Mouse (Mus musculus) kidney, adult 11 months (tissue): ENCODE data around the gene Tns3.

ENCODE experiments used
- DNase-seq: peaks from one replicate; pipeline ENCODE4 v3.0.0; 2022

Tns3 gene

DNA sequence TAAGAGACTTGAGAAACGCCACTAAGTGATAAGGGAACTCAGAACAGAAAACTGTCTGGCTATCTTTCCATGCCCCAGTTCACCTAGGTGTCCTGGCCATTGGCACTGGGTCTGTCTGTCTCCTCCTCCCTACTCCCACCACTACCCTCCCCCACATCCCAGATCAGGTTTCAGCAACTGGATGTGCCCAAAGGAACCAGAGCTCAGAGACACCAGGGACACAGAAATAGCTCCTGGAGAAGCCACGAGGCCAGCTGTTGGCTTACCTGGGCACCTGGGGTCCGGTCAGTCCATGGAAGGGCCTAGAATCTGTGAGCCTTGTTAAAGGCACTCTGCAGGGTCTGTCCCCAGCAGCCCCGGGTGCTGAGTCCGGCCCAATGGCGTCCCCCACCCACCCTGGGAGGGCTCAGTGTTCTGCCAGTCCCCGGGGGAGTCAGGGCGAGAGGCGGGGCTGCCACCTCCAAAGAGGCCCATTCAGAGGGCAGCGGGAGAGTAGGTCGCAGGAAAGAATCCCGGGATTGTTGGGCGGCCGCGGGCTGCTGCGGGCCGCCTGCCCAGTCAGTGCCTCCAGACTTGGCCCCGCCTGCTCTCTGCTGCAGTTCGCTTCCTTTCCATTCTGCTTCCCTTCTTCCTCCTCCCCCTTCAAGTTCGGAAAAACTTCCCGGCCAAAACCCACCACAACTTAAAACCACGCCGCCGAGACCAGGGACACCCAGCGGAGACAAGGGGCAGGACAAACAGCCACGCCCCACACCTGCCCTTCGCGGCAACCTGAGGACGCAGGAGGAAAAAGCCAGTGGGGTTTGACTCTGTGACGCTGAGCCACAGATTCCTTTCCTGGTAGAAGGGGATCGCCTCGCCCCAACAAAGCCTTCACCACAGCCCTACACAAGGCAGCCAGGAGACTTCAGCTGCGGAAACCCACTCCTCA is 195.9 kb downstream of the Tns3 start:
- peak; percentile 72 for DNase-seq

DNA sequence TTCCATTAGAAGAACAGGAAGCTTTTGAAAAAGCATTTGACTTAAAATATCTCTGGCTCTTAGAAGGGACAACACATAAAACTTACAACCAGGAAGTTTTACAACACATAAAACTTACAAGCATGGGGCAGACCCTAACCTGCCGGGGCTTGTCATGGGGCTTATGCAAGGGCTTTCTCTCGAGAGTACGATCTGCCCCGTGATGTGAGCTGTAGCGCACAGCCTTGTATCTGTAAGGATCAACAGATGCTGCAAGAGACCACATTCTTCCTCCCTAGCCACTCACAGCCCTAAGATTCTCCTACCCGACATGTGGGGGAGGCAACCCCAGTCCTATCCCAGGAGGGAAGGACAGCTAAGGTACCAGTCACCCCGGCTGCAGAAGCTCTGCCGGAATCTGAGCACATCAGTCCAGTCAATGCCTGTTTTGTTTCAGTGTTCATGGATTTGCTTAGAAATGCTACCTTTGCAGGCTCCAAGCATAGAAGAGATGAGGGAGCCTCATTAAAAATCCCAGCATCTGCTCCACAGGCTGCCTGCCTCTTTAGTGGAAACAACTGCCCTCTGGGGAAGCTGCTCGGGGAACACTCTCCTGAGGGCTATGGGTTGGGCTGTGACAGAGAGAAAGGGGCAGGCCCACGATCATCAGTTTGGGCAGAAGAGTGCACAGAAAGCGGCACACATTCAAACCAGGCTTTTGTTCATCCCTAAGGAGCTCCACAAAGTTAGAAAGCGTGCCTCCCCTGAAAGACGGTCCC is 196.8 kb downstream of the Tns3 start:
- no peak for DNase-seq

DNA sequence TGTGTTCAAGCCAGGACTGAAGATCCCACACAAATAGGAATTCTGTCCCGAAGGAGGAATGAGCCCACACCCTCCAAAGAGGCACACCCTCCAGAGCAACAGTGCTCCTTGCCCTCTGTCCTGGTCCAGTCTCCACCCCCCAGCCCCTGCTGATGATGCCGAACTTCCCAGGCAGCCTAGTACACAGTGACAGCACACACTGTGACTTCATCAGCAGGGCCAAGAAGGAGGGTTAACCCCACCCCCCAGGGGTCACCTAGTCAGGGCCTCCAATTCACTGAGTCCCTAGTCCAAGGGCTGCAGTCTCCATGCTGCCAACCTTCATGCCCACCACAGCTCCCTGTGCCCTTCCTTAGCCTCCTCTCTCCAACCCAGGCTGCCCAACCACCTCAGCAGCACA is 200.5 kb downstream of the Tns3 start:
- no peak for DNase-seq

DNA sequence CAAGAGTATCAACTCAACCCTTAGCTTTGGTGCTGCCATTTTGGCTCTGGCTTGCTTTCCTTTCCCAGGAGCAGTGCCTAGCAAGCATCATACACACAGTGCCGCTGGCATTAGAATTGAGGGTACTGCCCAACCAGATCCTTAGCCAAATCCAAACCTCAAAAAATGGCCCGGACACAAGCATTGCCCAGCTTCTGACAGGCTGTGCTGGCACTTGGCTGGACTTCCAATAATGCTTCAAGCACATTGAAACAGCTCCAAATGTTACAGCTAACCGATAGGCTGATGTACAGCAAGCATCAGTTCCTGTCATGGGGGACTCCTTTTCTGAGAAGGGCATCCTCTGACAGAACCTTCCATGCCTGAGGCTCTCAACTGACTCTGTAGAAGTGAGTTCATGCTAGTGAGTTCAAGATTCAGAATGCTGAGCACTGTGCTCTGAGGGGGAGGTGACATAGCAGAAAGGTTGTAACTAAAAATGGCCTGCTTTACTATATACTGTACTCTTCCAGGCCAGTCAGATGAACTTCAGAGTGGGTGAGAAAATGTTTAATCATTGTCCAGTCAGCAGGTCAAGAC is 201.4 kb downstream of the Tns3 start:
- DNase-seq, result no peak

DNA sequence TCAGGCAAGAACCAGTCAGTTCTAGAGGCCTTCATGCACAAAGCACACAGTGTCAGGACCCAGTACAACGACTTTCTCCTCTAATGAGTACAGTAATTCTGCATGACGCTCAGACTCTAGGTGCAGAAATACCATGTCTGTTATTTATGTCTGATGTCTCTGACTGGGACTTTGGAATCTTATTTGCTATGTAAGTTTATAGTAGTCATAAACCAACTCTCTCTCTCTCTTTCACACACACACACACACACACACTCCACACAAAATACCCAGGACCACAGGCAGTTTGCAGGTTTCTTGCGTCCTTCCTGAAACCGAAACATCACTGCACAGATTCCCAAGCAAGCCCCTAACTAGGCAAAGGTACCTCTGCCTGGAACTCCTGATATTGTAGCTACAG is 203.5 kb downstream of the Tns3 start:
- DNase-seq, result no peak

DNA sequence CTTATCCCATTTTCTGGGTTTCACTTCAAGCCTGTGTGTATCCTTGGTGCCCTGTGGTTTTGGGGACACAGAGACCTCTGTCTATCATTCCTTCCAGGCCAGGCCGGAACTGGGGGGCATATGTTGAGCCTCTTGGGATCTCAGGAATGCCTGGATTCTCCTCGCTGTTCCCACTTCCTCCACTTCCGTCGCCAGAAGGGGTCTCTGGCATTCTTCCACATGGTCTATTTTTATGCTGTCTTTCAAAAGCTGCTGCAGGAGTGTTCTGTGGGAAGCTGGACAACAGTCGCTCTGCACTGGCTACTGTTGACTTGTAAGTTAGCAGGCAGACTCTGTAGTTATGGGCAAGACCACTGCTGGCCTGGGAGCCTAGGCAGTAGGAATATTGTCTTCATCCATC is 206.4 kb downstream of the Tns3 start:
- peak; percentile 41 for DNase-seq

DNA sequence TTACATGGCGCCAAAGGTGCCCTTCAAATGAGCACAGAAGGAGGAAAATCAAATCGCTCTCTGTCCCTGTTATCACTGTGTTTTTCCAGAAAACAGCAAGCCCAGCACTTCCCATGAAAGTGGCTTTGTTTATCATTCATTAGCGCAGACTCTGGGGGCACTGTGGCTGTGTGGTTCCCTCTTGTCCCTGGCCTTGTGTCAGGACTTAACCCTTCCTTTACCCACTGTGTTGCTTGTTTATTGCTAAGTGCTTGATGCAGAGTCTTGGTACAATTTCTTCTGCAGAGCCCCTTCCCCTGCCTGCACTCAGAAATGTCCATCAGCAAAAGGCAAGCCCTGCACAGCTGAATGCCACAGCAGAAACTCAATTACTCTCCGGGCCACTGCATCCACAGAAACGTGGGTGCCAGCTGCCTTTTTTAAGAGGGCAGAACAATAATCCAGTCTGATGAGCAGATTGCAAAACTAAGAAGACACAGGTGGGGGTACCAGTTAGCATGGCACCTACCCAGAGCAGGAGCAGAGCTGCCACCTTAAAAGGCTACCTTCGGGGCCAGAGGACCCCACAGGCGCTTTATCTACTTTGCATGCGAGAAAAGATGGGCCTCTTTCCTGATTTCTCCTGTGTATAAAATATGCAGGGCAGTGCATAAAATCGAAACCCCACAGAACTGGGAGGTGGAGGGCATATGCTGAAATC is 207.6 kb downstream of the Tns3 start:
- DNase-seq, result no peak

DNA sequence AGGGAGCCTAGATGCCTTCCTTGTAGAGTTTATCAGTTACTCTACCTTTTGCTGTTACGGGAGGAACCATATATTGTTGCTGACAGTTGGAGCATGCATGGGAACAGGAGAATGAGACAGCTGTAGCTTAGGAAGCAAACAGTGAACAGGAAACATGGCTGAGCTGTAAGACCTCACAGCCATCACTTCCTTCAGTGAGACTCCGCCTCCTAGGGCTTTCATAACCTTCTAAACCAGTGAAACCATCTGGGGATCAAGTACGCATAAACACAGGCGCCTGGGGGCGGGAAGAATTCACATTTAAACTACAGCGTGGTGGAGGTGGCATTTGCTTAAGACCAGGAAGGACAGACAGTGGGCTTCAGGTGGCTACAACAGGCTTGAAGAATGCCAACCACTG is 208.7 kb downstream of the Tns3 start:
- DNase-seq, result no peak

DNA sequence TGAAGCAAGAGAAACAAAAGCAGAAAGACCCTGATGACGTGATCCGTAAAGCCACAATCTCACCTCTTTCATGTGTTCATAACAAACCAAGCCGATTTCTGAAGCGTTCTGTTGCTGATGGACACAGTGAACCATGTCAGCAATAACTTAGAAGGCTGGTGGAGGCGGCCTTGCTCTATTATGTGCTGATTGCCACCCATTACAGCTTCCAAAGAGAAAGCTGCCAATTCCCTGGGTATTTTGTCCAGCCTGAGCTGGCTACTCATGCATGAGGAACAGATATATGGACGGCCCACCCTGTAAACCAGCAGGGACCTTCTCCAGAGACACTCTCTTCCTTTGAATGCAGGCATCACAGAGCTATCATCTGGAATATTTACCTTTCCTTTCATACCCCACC is 211.1 kb downstream of the Tns3 start:
- no peak for DNase-seq

DNA sequence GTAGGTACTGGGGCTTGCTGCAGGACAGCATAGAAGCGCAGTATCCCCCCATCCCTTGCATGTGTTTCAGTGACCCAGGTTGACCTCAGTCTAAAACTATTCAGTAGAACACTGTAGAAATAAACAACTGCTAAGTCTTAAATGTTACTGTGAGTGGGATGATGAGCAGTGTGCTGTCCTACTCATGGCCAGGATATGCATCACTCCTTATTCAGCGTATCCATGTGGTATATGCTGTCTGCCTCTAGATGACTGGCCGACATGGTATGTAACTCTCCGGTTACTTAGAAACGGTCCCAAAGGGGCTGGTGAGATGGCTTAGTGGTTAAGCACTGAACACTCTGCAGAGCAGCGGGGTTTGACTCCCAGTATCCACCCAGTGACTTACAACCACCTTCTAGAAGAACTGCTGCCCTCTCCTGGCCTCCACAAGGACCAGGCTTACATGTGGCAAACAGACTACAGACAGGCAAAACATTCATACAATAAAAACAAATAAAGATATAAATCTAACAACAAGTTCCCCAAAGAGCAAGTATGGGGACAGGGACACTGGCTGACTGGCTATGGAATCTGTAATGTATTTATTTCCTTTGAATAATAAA is 212.6 kb downstream of the Tns3 start:
- DNase-seq, result no peak

DNA sequence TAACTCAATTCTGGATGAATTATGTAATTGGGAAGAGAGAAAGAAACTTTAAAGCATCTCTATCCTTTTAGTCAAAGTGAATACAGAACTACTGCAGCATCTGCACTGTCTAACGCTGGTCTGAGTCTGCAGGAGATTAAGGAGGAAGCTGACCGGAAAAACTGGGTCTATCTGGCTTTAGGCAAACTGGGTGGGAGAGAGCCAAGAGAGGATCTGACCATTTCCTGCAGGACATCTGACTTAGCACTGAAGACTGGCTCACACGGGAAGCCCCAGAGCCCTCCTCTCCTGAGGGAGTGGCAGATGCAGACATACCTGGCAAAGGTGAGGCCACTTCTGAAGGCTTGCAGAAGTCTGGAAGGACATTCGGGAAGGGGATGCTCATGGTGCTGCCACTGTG is 213.8 kb downstream of the Tns3 start:
- DNase-seq, result no peak

DNA sequence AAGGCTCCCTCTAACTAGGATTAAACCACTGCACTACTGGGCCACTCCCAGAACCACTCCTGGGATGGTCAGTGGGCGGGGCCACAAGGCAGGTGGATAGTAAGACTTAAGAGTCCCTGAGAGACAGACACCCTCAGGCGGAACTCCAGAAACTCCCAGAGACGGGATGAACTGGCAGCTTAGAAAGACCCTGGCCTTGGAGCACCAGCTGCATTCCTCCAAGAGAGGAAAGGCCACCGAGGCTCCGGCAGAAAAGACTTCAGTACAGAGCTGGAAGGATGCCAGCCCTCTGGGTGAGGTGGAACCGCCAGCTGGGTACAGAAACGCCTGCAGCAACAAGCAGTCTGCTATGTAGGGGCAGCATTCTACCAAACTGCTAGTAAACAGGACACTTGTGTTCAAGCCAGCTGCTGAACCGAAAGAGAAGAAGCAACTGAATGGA is 218.4 kb downstream of the Tns3 start:
- DNase-seq, result peak; percentile 68

DNA sequence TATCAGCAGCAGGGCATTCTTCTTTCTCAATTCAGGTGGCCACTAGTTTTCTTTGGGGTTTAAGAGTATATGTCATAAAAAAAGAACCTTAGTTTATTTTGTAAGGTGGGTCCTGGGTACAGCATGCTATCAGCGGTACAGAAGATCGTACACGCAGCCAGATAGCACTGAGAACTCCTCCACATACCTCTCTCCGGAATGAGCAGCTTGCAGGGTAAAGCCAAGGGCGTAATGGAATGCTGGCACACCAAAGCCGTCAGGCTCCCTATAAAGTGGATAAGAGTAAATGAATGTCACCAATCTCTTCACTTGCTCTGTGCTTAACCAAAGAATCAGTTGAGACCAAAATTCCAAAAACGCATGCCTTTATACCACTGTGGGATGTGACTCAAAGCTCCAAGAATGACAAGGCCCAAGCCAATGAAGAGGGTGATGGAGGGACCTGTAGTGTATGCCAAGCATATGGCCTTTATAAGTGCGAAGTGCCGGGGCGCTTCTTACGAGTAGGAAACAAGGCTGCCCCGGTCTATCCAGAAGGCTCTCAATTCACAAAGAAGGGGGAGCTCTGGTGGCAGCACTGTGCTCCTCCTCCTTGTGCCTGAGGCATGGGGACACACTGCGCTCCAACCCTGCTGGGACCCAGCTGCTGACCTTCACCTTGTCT is 219.4 kb downstream of the Tns3 start:
- no peak for DNase-seq

DNA sequence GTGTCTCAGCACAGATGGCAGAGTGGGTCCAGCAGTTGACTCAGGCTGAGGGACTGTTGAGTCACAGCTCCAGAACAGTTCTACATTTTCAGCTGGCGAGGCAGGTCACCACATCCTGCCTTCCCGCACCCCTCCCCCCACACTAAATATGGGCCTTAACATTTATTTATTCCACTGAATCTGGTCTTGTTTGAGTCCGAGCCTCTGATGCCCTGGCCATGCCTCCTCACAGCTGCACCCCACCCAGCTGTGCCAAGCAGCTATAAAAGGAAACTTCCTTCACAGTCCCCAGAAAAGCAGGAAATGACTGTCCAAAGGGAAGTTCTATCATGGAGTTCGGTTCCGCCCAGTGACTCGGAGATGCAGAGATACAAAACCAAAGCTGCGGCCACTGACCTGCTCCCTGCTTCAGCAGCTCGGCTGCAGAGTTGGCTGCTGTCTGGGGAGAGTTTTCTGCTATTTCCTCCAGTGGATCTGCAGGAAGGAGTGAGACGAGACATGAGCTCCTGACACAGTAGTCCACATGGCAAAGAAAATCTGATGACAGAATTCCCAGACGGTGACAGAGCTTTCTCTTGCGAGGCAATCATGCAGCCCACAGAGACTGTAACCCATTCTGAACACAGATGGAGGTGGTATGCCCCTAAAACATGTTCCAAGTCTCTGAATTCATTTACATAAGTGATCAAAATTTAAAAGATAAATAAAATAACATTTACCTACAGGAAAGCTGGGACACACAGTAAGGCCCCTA is 220.6 kb downstream of the Tns3 start:
- DNase-seq, result peak; percentile 59

DNA sequence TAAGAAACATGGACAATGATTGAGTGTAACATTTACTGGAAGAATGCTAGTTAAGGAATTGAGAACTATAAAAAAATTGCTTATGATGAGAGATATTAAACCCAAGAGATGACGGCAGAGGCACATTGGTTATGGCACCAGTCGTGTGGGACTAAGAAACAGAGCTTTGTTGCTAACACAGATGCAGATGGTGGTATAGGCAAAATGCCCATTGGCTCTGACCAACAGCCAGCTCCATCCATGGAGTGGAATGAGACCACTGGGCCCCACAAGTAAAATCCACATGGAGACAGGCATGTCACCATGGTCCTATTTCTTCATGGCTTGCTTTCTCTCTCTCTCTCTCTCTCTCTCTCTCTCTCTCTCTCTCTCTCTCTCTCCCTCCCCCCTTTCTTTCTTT is 223.6 kb downstream of the Tns3 start:
- no peak for DNase-seq

DNA sequence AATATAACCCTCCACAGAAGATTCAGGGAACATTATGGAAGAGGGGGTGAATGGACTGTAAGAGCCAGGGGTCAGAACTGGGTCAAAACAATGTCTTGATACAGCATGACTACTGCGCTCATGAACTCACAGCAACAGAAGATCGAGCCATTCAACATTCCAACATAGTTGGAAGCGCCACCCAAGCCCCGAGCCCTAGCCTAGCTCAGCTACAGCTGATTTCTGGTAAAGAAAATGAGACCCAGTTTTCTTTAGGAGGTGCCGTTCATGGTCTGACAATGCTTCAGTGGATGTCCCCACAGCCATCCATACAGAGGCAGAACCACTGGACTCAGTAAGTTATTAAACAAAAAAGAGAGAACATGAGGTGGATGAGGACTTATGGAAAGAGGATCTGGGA is 224.1 kb downstream of the Tns3 start:
- no peak for DNase-seq

DNA sequence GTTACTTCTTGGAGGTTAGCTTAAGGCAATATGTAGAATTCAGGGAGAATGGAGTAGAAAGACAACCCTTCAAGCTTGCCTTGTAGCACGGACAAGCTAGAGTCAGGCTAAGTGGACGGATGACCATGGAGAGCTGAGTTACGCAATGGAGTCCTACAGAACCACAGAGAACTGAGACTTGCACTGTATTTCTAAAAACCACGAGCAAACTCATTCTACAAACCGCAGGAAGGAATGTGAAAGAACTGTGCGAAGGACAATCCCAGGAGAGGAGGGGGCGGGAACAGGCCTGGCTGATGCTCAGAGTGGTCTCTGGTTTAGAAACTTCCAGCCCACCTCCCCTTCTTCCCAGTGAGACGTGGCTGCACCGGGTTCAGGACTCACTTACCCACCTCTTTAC is 225.3 kb downstream of the Tns3 start:
- DNase-seq, result no peak

DNA sequence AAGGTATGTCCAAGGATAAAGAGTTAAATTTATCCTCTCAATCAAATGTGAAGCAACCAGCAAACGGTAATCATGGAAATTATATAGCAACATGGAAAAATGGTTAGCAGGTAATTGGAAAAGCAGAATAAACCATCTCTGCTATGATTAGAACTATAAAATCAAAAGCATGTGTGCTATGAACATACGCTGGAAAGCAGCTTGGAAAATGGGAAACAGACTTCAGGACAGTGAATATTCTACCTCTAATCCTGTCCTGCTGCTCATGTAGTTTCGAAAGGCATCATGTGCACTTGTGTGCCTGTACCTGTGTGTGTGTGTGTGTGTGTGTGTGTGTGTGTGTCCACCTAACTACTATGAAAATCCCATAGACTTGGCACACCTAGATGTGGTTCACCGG is 226.1 kb downstream of the Tns3 start:
- no peak for DNase-seq

DNA sequence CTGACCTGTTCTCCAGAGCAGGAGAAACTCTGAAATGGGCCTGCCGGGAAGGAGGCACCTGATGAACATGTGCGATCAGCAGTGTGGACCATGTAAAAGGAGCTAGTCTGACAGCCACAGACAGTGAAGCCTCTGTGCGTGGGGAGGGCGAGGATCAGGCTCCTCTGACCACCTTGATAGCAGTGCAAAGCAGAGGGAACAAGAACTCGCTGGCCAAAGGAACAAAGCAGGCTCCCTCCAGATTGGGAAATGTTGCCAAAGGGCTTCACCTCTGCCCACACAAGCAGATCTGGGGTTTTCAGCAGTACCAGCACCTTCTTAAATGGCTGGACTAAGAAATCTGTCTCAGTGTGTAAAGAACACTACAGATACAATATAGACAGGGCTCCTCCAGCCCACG is 229.2 kb downstream of the Tns3 start:
- no peak for DNase-seq

DNA sequence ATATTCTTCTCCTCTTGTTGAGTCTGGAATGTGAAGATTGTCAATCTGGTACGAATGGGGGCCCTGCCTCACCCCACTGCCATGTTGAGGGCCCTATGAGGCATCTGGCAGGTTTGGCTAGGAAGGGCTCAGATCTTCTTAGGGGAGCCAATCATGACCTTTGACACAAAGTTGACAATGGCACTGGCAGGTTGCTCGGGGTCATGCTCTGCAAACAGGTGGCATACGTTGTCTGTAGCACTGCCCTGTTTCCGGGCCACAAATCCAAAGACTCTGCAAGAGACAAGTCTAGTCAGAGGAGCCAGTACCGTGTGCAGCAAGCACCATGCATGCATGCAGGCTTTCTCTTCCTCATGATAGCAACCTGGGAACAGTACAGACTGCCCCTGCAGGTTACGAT is 230.0 kb downstream of the Tns3 start:
- no peak for DNase-seq

DNA sequence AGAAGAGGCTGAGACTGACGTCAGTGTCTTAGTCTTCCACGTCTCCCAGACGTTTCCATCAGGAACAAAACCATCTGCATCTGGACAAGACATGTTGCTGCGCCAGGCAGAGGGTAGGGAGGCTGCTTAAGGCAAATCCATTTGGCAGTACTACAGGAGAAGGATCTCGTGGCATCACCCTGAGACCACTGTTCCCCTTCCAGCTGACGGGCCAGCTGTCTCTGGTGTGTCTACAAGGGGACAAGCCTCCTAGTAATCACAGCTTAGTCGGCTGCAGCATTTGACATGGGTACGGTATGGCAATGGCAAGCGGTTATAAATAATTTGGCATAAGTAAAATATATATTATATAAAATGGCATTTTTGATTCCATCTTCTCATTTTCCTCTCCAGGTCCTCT is 230.9 kb downstream of the Tns3 start:
- no peak for DNase-seq
